Mouse (Mus musculus): ENCODE data around the gene Ccdc57.

Gene Ccdc57

GRCm38 (mm10) chr11:120951731-120952730, 19.4 kb upstream of the Ccdc57 start:
- no peak for DNase-seq (ENCODE audit: low spot score)

GRCm38 (mm10) chr11:120951237-120951636, 18.6 kb upstream of the Ccdc57 start:
- no peak for DNase-seq (ENCODE audit: low spot score)

GRCm38 (mm10) chr11:120950281-120951202, 17.9 kb upstream of the Ccdc57 start:
- peak; percentile 93 for DNase-seq (ENCODE audit: low spot score)

GRCm38 (mm10) chr11:120949863-120950262, 17.2 kb upstream of the Ccdc57 start:
- DNase-seq (ENCODE audit: low spot score): no peak

GRCm38 (mm10) chr11:120948861-120949851, 16.5 kb upstream of the Ccdc57 start:
- no peak for DNase-seq (ENCODE audit: low spot score)

- DNase-seq (ENCODE audit: low spot score): peak; percentile 35
Observed at GRCm38 (mm10) chr11:120948328-120948727, 15.7 kb upstream of the Ccdc57 start, which contains the start of gene Slc16a3. Slc16a3 (plus strand) TSS chr11:120948480.

GRCm38 (mm10) chr11:120945926-120946325, 13.3 kb upstream of the Ccdc57 start:
- no peak for DNase-seq (ENCODE audit: low spot score)

- DNase-seq (ENCODE audit: low spot score): no peak
Observed at GRCm38 (mm10) chr11:120945266-120945665, 12.6 kb upstream of the Ccdc57 start.

- no peak for DNase-seq (ENCODE audit: low spot score)
Observed at GRCm38 (mm10) chr11:120940959-120941358, 8.3 kb upstream of the Ccdc57 start.

GRCm38 (mm10) chr11:120939712-120940341, 7.2 kb upstream of the Ccdc57 start:
- no peak for DNase-seq (ENCODE audit: low spot score)

GRCm38 (mm10) chr11:120938795-120939194, 6.1 kb upstream of the Ccdc57 start:
- DNase-seq (ENCODE audit: low spot score): peak; percentile 34

- DNase-seq (ENCODE audit: low spot score): no peak
Observed at GRCm38 (mm10) chr11:120937976-120938375, 5.3 kb upstream of the Ccdc57 start.

- no peak for DNase-seq (ENCODE audit: low spot score)
Observed at GRCm38 (mm10) chr11:120931479-120931878, 1.2 kb downstream of the Ccdc57 start.

GRCm38 (mm10) chr11:120928468-120928867, 4.2 kb downstream of the Ccdc57 start:
- DNase-seq (ENCODE audit: low spot score): no peak

- no peak for DNase-seq (ENCODE audit: low spot score)
Observed at GRCm38 (mm10) chr11:120922528-120922927, 10.1 kb downstream of the Ccdc57 start.

- no peak for DNase-seq (ENCODE audit: low spot score)
Observed at GRCm38 (mm10) chr11:120917756-120918155, 14.9 kb downstream of the Ccdc57 start.

- peak; percentile 26 for DNase-seq (ENCODE audit: low spot score)
Observed at GRCm38 (mm10) chr11:120916477-120916876, 16.2 kb downstream of the Ccdc57 start.

- DNase-seq (ENCODE audit: low spot score): no peak
Observed at GRCm38 (mm10) chr11:120913796-120914195, 18.9 kb downstream of the Ccdc57 start.

- peak; percentile 82 for DNase-seq (ENCODE audit: low spot score)
Observed at GRCm38 (mm10) chr11:120905430-120905873, 27.2 kb downstream of the Ccdc57 start.

GRCm38 (mm10) chr11:120904561-120904960, 28.1 kb downstream of the Ccdc57 start:
- no peak for DNase-seq (ENCODE audit: low spot score)
